Mouse (Mus musculus) brain, embryonic 14.5 days (tissue): ENCODE measurements around the gene Ckmt2. TPM values are rescaled to one million over a fixed set of nuclear protein-coding genes. Genes with fewer than 3 reads are reported as not detected.

Source experiments
- DNase-seq: peaks from one replicate; pipeline ENCODE4 v3.0.0-alpha.2; 2011; ENCODE audit warnings: low read depth
- CTCF ChIP-seq: fragments of 200-500 bp; IDR thresholded peaks from 2 replicates; pipeline ENCODE4 v1.5.1; 2012; ENCODE audit warnings: inconsistent platforms, mild to moderate bottlenecking, moderate library complexity, borderline replicate concordance; ENCODE audit not compliant: insufficient read depth, insufficient read length; ENCODE audit errors: extremely low read depth
- POLR2A ChIP-seq: fragments of 200-500 bp; IDR thresholded peaks from 2 replicates; pipeline ENCODE4 v1.6.1; 2012; ENCODE audit warnings: mild to moderate bottlenecking, inconsistent platforms, borderline replicate concordance; ENCODE audit not compliant: poor library complexity, insufficient read depth, insufficient read length, severe bottlenecking; ENCODE audit errors: extremely low read depth
- polyA plus RNA-seq: library from polyadenylated mRNA; depleted of rRNA; stranded (reverse); fragments of >200 nt; gene quantifications from 2 replicates; pipeline ENCODE4 v1.2.3, GENCODE M21; 2012

The Ckmt2 gene
- polyA plus RNA-seq, 1 experiment, result 0.15 TPM

- peak; percentile 79 for DNase-seq
- TF ChIP-seq POLR2A (no peak), CTCF (no peak)
These were observed 13.4 kb upstream of the Ckmt2 start for GRCm38 (mm10) chr13:91890031-91890619.

GRCm38 (mm10) chr13:91884714-91885386 lies 8.2 kb upstream of the Ckmt2 start:
- no peak for TF ChIP-seq CTCF
- TF ChIP-seq POLR2A, result no peak
- peak; percentile 21 for DNase-seq

- peak; percentile 75 for DNase-seq
- TF ChIP-seq CTCF (peak; percentile 77; the same call in 1 of the 2 replicates), POLR2A (no peak)
These were observed 5.3 kb upstream of the Ckmt2 start for GRCm38 (mm10) chr13:91881837-91882480.

GRCm38 (mm10) chr13:91880256-91880655 lies 3.6 kb upstream of the Ckmt2 start:
- TF ChIP-seq POLR2A (no peak), CTCF (no peak)
- no peak for DNase-seq

- TF ChIP-seq POLR2A (no peak), CTCF (no peak)
These were observed 1.3 kb upstream of the Ckmt2 start for GRCm38 (mm10) chr13:91877996-91878395.

GRCm38 (mm10) chr13:91877350-91877749 lies 665 bp upstream of the Ckmt2 start:
- DNase-seq, result no peak
- TF ChIP-seq POLR2A (no peak), CTCF (no peak)

More at GRCm38 (mm10) chr13:91877996-91878395, 1.3 kb upstream of the Ckmt2 start:
- DNase-seq, result no peak

- TF ChIP-seq POLR2A (no peak), CTCF (no peak)
- peak; percentile 8 for DNase-seq
These were observed 1.1 kb downstream of the Ckmt2 start for GRCm38 (mm10) chr13:91875581-91875980.

- TF ChIP-seq POLR2A, result no peak
These were observed 2.1 kb downstream of the Ckmt2 start for GRCm38 (mm10) chr13:91874565-91874964.

GRCm38 (mm10) chr13:91873734-91874329 lies 2.9 kb downstream of the Ckmt2 start:
- TF ChIP-seq POLR2A (no peak), CTCF (no peak)
- no peak for DNase-seq

More at GRCm38 (mm10) chr13:91874565-91874964, 2.1 kb downstream of the Ckmt2 start:
- DNase-seq, result no peak

- DNase-seq, result no peak
- TF ChIP-seq POLR2A (no peak), CTCF (no peak)
These were observed 8.1 kb downstream of the Ckmt2 start for GRCm38 (mm10) chr13:91868577-91868976.

- no peak for DNase-seq
These were observed 17.9 kb downstream of the Ckmt2 start for GRCm38 (mm10) chr13:91858835-91859234.

GRCm38 (mm10) chr13:91857427-91857826 lies 19.3 kb downstream of the Ckmt2 start:
- no peak for TF ChIP-seq POLR2A
- no peak for TF ChIP-seq CTCF
- DNase-seq, result no peak

More at GRCm38 (mm10) chr13:91858835-91859234, 17.9 kb downstream of the Ckmt2 start:
- TF ChIP-seq CTCF (peak; percentile 49; the same call in 1 of the 2 replicates), POLR2A (no peak)
